Mouse (Mus musculus) CH12.LX (cell line): ENCODE measurements around the gene Coro2b. TPM values are rescaled to one million over a fixed set of nuclear protein-coding genes. Genes with fewer than 3 reads are reported as not detected.

Experiments
- DNase-seq: peaks from one replicate; pipeline ENCODE4 v3.0.0-alpha.2; 2013; ENCODE audit errors: extremely low read depth
- H3K27ac ChIP-seq: 2 replicates; pipeline ENCODE4 v1.5.1; 2012; ENCODE audit warnings: low read depth, mild to moderate bottlenecking, control low read depth, moderate library complexity; ENCODE audit not compliant: insufficient read depth
- H3K27me3 ChIP-seq: replicated peaks from 2 replicates; pipeline ENCODE3; 2012; ENCODE audit warnings: inconsistent platforms
- H3K36me3 ChIP-seq, 2 experiments: replicated peaks in 1 of 2; 2 replicates each; pipeline versions ENCODE3 to v1.6.1; 2012; ENCODE audit warnings: inconsistent platforms in 1 of 2, low read length in 1 of 2, mild to moderate bottlenecking in 1 of 2, mixed read lengths in 1 of 2, moderate library complexity in 1 of 2; ENCODE audit not compliant: control insufficient read depth in 1 of 2, insufficient read depth in 1 of 2
- H3K4me1 ChIP-seq, 2 experiments: 2 replicates each; pipeline ENCODE4 v1.6.1; 2012; ENCODE audit warnings: inconsistent platforms in 1 of 2, moderate library complexity in 1 of 2; ENCODE audit not compliant: insufficient read depth in 2 of 2, control insufficient read depth in 1 of 2
- H3K4me2 ChIP-seq: 2 replicates; pipeline ENCODE4 v1.6.1; 2012; ENCODE audit warnings: low read depth, mild to moderate bottlenecking, control low read depth; ENCODE audit not compliant: poor library complexity, insufficient read depth, severe bottlenecking
- H3K4me3 ChIP-seq, 3 experiments: fragments of 150-350 bp in 1 of 3; sonication (generic) in 1 of 3; replicated peaks in 1 of 3; 2 replicates each; pipeline versions ENCODE3 to v1.5.1; 2011 to 2012; ENCODE audit warnings: low read depth in 2 of 3, low read length in 2 of 3, mild to moderate bottlenecking in 2 of 3, moderate library complexity in 2 of 3, control low read depth in 1 of 3, improper control_type of control experiment in 1 of 3, inconsistent platforms in 1 of 3, mixed read lengths in 1 of 3; ENCODE audit not compliant: poor library complexity in 1 of 3
- H3K79me2 ChIP-seq: replicated peaks from 2 replicates; pipeline ENCODE4 v1.6.1; 2012; ENCODE audit warnings: mild to moderate bottlenecking, moderate library complexity; ENCODE audit not compliant: control insufficient read depth, poor library complexity, insufficient read depth, severe bottlenecking; ENCODE audit errors: extremely low read depth
- H3K9ac ChIP-seq: 2 replicates; pipeline ENCODE4 v1.6.1; 2012; ENCODE audit warnings: low read depth, mild to moderate bottlenecking, control low read depth, moderate library complexity; ENCODE audit not compliant: insufficient read depth
- H3K9me3 ChIP-seq: replicated peaks from 2 replicates; pipeline ENCODE3; 2012; ENCODE audit warnings: low read length, inconsistent platforms, mixed read lengths
- CHD2 ChIP-seq: IDR thresholded peaks from 2 replicates; pipeline ENCODE4 v1.6.1; 2011; ENCODE audit warnings: low read length, improper control_type of control experiment
- CTCF ChIP-seq, 2 experiments: IDR thresholded peaks in 1 of 2; conservative IDR thresholded peaks in 1 of 2; 2 replicates each; pipeline ENCODE4 v1.5.1; 2011 to 2012; ENCODE audit warnings: low read depth in 2 of 2, low read length in 2 of 2, improper control_type of control experiment in 1 of 2, inconsistent platforms in 1 of 2, mild to moderate bottlenecking in 1 of 2, moderate library complexity in 1 of 2
- IRF4 ChIP-seq: IDR thresholded peaks from 2 replicates; pipeline ENCODE4 v1.6.1; 2014; ENCODE audit warnings: low read depth, mild to moderate bottlenecking, inconsistent platforms, low read length, improper control_type of control experiment
- JUND ChIP-seq: conservative IDR thresholded peaks from 2 replicates; pipeline ENCODE4 v1.6.1; 2011; ENCODE audit warnings: low read depth, low read length, improper control_type of control experiment
- MAFK ChIP-seq: IDR thresholded peaks from 2 replicates; pipeline ENCODE4 v1.6.1; 2011; ENCODE audit warnings: low read length, improper control_type of control experiment; ENCODE audit not compliant: insufficient replicate concordance
- MAX ChIP-seq: IDR thresholded peaks from 2 replicates; pipeline ENCODE4 v1.6.1; 2011; ENCODE audit warnings: low read length, improper control_type of control experiment
- MAZ ChIP-seq: IDR thresholded peaks from 2 replicates; pipeline ENCODE4 v1.6.1; 2012; ENCODE audit warnings: low read depth, mild to moderate bottlenecking, inconsistent platforms, low read length, improper control_type of control experiment, moderate library complexity
- MEF2A ChIP-seq: IDR thresholded peaks from 2 replicates; pipeline ENCODE4 v1.6.1; 2014; ENCODE audit warnings: low read depth, mild to moderate bottlenecking, inconsistent platforms, low read length, improper control_type of control experiment, borderline replicate concordance
- MXI1 ChIP-seq: IDR thresholded peaks from 2 replicates; pipeline ENCODE4 v1.6.1; 2011; ENCODE audit warnings: mild to moderate bottlenecking, low read depth, low read length, improper control_type of control experiment
- MYC ChIP-seq: IDR thresholded peaks from 2 replicates; pipeline ENCODE4 v1.6.1; 2011; ENCODE audit warnings: low read depth, mild to moderate bottlenecking, improper control_type of control experiment, low read length
- NRF1 ChIP-seq: IDR thresholded peaks from 2 replicates; pipeline ENCODE4 v1.6.1; 2014; ENCODE audit warnings: low read depth, mild to moderate bottlenecking, inconsistent platforms, low read length, improper control_type of control experiment, moderate library complexity
- PAX5 ChIP-seq: IDR thresholded peaks from 2 replicates; pipeline ENCODE4 v1.6.1; 2012; ENCODE audit warnings: low read length, inconsistent platforms, mixed read lengths
- RAD21 ChIP-seq: IDR thresholded peaks from 2 replicates; pipeline ENCODE4 v1.6.1; 2011; ENCODE audit warnings: low read depth, mild to moderate bottlenecking, low read length, improper control_type of control experiment, moderate library complexity
- SIN3A ChIP-seq: IDR thresholded peaks from 2 replicates; pipeline ENCODE4 v1.6.1; 2012; ENCODE audit warnings: low read length, improper control_type of control experiment, inconsistent platforms
- SMC3 ChIP-seq: IDR thresholded peaks from 2 replicates; pipeline ENCODE4 v1.6.1; 2011; ENCODE audit warnings: low read depth, low read length, improper control_type of control experiment
- UBTF ChIP-seq: IDR thresholded peaks from 2 replicates; pipeline ENCODE4 v1.6.1; 2012; ENCODE audit warnings: low read depth, mild to moderate bottlenecking, inconsistent platforms, low read length, improper control_type of control experiment, moderate library complexity
- USF1 ChIP-seq: IDR thresholded peaks from 2 replicates; pipeline ENCODE4 v1.6.1; 2014; ENCODE audit warnings: low read depth, mild to moderate bottlenecking, inconsistent platforms, low read length, improper control_type of control experiment
- dilution Hi-C: fragments of 300-500 bp; cut with MboI; formaldehyde crosslinking; loops from 2 replicates; pipeline ENCODE4 v1.14.3; 2020; ENCODE audit warnings: low sequenced_read_pairs; ENCODE audit not compliant: extremely low pct_unique_long_range_greater_than_20kb, extremely low pct_ligation_motif_present
- in situ Hi-C: fragments of 300-500 bp; cut with MboI; formaldehyde crosslinking; loops from 3 replicates; pipeline ENCODE4 v1.14.3; 2019; ENCODE audit warnings: low sequenced_read_pairs, low pct_ligation_motif_present, low pct_unique_long_range_greater_than_20kb, mixed read lengths
- polyA plus RNA-seq: library from polyadenylated mRNA; unstranded; fragments of >175 nt; gene quantifications from 2 replicates; pipeline ENCODE4 v1.2.1, GENCODE M21; 2012; ENCODE audit warnings: low read depth; ENCODE audit not compliant: insufficient read length
- total RNA-seq, 2 experiments: library from RNA; depleted of rRNA; stranded (reverse); fragments of 300-350 nt in 1 of 2; fragments of >200 nt in 1 of 2; gene quantifications; 2 replicates each; pipeline ENCODE4 v1.2.3; 2012 to 2014

Coro2b gene
- total and polyA plus RNA-seq, 3 experiments: 0.77 to 3.2 (median 0.85) TPM

GRCm38 (mm10) chr9:62458457-62458856, 78.4 kb downstream of the Coro2b start:
- H3K27me3 ChIP-seq: no peaks in the 10 kb centered on the region
- H3K9me3 ChIP-seq: no peaks in the 10 kb centered on the region
- no peak for DNase-seq
- H3K27ac ChIP-seq: no peak overlapping the region
- H3K9ac ChIP-seq: no peak overlapping the region
- no peaks in the 10 kb centered on the region for H3K4me1 ChIP-seq
- no peaks in the 10 kb centered on the region for H3K36me3 ChIP-seq
- TF ChIP-seq JUND: no peak
- TF ChIP-seq NRF1: no peak
- TF ChIP-seq UBTF: no peak
- no peak for TF ChIP-seq CHD2
- no peak for TF ChIP-seq MAX
- TF ChIP-seq PAX5: no peak
- H3K79me2 ChIP-seq: no peaks in the 10 kb centered on the region
- dilution Hi-C loops (no loop called here), in situ Hi-C loops (no loop called here)
- no peak overlapping the region for H3K4me3 ChIP-seq
- no peak overlapping the region for H3K4me2 ChIP-seq

- H3K79me2 ChIP-seq: no peaks in the 10 kb centered on the region
- in situ Hi-C loops: no loop called here
- H3K27ac ChIP-seq: no peak overlapping the region
- no peak overlapping the region for H3K4me2 ChIP-seq
- no peak for TF ChIP-seq NRF1
- no peak for TF ChIP-seq USF1
- no peak for TF ChIP-seq IRF4
- TF ChIP-seq CTCF (conservative IDR thresholded peaks at IDR 0.05 in 1 of 2, IDR thresholded peaks at IDR 0.05 in 1 of 2; ENCODE audit: low read depth in 2 of 2, low read length in 2 of 2): no peak
- H3K4me3 ChIP-seq: no peak overlapping the region
- no peaks in the 10 kb centered on the region for H3K27me3 ChIP-seq
- H3K36me3 ChIP-seq: peaks cover 0 to 9% of the 10 kb centered on the region in 2 experiments
- H3K4me1 ChIP-seq: no peaks in the 10 kb centered on the region
- no peaks in the 10 kb centered on the region for H3K9me3 ChIP-seq
- no peak for DNase-seq
- dilution Hi-C loops: no loop called here
- H3K9ac ChIP-seq: no peak overlapping the region
These were observed 80.8 kb downstream of the Coro2b start for GRCm38 (mm10) chr9:62456015-62456414.

- no peak overlapping the region for H3K4me3 ChIP-seq
- no peak overlapping the region for H3K9ac ChIP-seq
- H3K79me2 ChIP-seq: no peaks in the 10 kb centered on the region
- H3K9me3 ChIP-seq: no peaks in the 10 kb centered on the region
- DNase-seq: no peak
- dilution Hi-C loops (no loop called here), in situ Hi-C loops (no loop called here)
- H3K4me1 ChIP-seq: no peaks in the 10 kb centered on the region
- TF ChIP-seq MAZ: no peak
- no peak for TF ChIP-seq RAD21
- no peak for TF ChIP-seq CTCF (conservative IDR thresholded peaks at IDR 0.05 in 1 of 2, IDR thresholded peaks at IDR 0.05 in 1 of 2; ENCODE audit: low read depth in 2 of 2, low read length in 2 of 2)
- TF ChIP-seq MEF2A: no peak
- no peak for TF ChIP-seq SMC3
- TF ChIP-seq MAFK: no peak
- no peak for TF ChIP-seq MXI1
- TF ChIP-seq SIN3A: no peak
- TF ChIP-seq MYC: no peak
- TF ChIP-seq, all 38 proteins: peak for 0
- Histone ChIP-seq H3K27me3 (no peaks in the 10 kb centered on the region), H3K27ac (no peak overlapping the region), H3K36me3 (peaks cover 0 to 9% of the 10 kb centered on the region in 2 experiments), H3K4me2 (no peak overlapping the region)
These were observed 81.5 kb downstream of the Coro2b start for GRCm38 (mm10) chr9:62455210-62455969.
